Mouse (Mus musculus): Measurements from ENCODE around the gene Sik1.

Sik1 gene

GRCm38 (mm10) chr17:31854770-31855596 lies 621 bp downstream of the Sik1 start:
- DNase-seq = peak; percentile 45 to 52

GRCm38 (mm10) chr17:31853448-31854188 lies 2.0 kb downstream of the Sik1 start:
- DNase-seq = no peak

GRCm38 (mm10) chr17:31852782-31853447 lies 2.7 kb downstream of the Sik1 start:
- no peak for DNase-seq

- no peak for DNase-seq
These were observed 3.7 kb downstream of the Sik1 start for GRCm38 (mm10) chr17:31851816-31852476.

GRCm38 (mm10) chr17:31850457-31850980 lies 5.1 kb downstream of the Sik1 start:
- no peak for DNase-seq

GRCm38 (mm10) chr17:31846970-31847369 lies 8.6 kb downstream of the Sik1 start:
- DNase-seq = no peak

GRCm38 (mm10) chr17:31846352-31846751 lies 9.3 kb downstream of the Sik1 start:
- no peak for DNase-seq

GRCm38 (mm10) chr17:31843891-31844290 lies 11.7 kb downstream of the Sik1 start:
- DNase-seq = no peak

GRCm38 (mm10) chr17:31842930-31843822 lies 12.4 kb downstream of the Sik1 start:
- no peak for DNase-seq

- DNase-seq = no peak
These were observed 13.6 kb downstream of the Sik1 start for GRCm38 (mm10) chr17:31841842-31842611.

GRCm38 (mm10) chr17:31841453-31841841 lies 14.2 kb downstream of the Sik1 start:
- DNase-seq = no peak

- DNase-seq = no peak
These were observed 15.1 kb downstream of the Sik1 start for GRCm38 (mm10) chr17:31840423-31841003.

GRCm38 (mm10) chr17:31836772-31837171 lies 18.8 kb downstream of the Sik1 start:
- no peak for DNase-seq

GRCm38 (mm10) chr17:31836264-31836607 lies 19.4 kb downstream of the Sik1 start:
- DNase-seq = no peak

- DNase-seq = no peak
These were observed 19.9 kb downstream of the Sik1 start for GRCm38 (mm10) chr17:31835528-31836263.

- DNase-seq = no peak
These were observed 21.1 kb downstream of the Sik1 start for GRCm38 (mm10) chr17:31834320-31835065.

GRCm38 (mm10) chr17:31833752-31834151 lies 21.9 kb downstream of the Sik1 start:
- DNase-seq = no peak

GRCm38 (mm10) chr17:31832577-31832964 lies 23.0 kb downstream of the Sik1 start:
- no peak for DNase-seq
